Mouse (Mus musculus) embryo, embryonic 9.5 days (tissue): ENCODE data around the gene Mettl11b.

Experiments used
- DNase-seq: peaks from one replicate; pipeline ENCODE4 v3.0.0-alpha.2; 2017; ENCODE audit errors: extremely low spot score

Gene Mettl11b

GRCm38 (mm10) chr1:163656432-163656831, 68.6 kb downstream of the Mettl11b start:
- DNase-seq, result no peak
